Mouse (Mus musculus) mouse embryonic stem cell (cell line): Measurements from ENCODE around the gene Pck2.

Experiments
- in situ Hi-C, 2 experiments: fragments of 300-500 bp; cut with MboI; formaldehyde crosslinking; loops; 1 replicate in 1 of 2; 3 replicates in 1 of 2; pipeline ENCODE4 v1.14.3; 2019 to 2020; ENCODE audit warnings: low sequenced_read_pairs in 2 of 2, low pct_unique_long_range_greater_than_20kb in 1 of 2, mixed read lengths in 1 of 2; ENCODE audit not compliant: unreplicated experiment in 1 of 2

The Pck2 gene

DNA sequence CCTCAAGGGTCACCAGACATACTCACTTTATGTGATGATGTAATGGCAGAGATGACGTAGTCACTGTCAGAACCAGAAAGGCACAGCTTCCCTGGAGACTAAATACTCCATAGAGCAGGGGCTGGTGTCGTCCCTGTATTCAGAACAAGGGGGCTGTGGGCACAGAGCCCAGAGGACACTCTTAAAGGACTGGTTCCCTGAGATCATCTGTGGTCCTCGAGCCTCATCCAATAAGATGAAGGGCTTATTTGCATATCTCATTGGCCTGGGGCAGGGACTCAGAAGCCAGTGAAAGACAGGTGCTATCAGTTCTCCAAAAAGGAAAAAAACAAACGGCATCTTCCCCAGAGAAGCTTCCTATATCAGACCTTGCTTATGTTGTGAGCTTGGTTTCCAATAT lies 16.0 kb upstream of the Pck2 start:
- in situ Hi-C loops = no loop called here

DNA sequence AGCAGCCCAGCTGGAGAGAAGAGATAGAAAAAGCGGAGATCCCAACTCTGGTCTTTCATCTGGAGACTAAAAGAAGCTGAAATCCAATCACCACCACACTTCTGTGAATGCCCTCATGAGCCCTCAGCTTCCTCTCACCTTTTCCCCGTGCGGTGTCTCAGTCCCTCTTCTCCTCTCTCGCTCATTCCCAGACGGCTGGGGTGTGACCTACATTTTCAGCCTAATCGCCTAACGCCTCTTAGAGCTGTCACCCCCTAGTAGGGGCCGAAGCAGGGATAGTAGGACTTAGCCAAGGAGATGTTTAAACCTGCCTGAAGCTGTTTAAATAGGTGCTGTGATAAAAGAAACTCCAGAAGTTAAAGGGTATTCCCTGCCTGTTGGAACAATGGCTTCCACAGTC lies 15.3 kb upstream of the Pck2 start, which contains the start of gene Nrl:
Nrl (minus strand) TSS at position 197 of the 400 bp plus-strand sequence.
- in situ Hi-C loops = no loop called here

DNA sequence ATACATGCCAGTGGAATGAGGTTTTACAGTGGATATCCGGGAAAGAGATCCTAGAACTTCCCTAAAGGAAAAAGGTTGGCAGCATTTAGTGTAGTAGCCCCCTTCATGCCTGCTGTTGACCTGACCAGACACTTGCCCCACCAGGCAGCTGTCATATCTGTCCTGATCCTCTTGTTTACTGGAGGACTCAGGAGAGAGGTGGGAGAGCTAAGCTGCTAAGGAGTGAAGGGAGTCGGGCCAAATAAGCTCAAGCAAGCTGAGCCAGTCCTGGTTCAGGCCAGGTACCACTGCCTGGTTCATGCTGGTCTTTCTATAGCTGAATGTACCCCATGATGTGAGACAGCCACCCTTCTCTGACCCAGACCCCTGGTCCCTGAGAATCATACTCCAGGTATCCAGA lies 13.4 kb upstream of the Pck2 start:
- in situ Hi-C loops = no loop called here

DNA sequence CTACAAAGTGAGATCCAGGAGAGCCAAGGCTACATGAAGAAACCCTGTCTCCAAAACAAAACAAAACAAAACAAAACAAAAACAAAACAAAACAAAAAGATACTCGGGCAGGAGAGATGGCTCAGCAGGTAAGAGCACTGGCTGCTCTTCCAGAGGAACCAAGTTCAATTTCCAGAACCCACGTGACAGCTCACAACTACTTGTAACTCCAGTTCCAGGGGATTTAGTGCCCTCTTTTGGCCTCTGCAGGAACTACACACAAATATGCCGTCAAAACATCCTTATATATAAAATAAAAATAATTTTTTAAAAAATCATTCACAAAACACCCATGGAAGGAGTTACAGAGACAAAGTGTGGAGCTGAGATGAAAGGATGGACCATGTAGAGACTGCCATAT lies 12.1 kb upstream of the Pck2 start:
- in situ Hi-C loops = no loop called here

DNA sequence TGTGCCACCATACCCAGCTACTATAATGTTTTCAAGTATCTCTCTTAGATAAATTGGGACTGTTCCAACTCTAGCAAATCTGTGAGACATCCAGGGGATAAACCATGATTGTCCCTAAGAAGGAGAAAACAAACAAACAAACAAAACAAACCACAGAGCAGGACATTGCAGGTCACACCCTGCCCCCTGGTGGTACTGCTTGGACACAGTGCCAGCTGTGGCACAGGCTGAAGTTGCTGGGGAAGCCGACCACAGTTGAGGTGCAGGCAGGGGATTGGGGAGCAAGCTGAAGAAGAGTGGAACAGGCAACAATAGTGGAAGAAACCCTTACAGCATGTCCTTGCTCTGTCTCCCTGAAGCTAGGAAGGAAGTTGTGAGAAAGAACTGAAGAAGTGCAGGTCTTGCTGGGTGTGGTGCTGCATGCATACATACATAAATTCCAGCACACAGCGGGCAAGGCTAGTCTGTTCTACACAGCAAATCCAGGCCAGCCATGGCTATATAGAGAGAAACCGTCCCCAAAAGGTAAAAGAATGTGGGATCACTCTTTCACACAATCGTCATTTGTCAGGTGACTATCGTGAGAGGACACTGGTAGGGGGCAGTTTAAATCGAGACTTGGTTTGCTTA lies 3.8 kb upstream of the Pck2 start:
- in situ Hi-C loops = no loop called here

DNA sequence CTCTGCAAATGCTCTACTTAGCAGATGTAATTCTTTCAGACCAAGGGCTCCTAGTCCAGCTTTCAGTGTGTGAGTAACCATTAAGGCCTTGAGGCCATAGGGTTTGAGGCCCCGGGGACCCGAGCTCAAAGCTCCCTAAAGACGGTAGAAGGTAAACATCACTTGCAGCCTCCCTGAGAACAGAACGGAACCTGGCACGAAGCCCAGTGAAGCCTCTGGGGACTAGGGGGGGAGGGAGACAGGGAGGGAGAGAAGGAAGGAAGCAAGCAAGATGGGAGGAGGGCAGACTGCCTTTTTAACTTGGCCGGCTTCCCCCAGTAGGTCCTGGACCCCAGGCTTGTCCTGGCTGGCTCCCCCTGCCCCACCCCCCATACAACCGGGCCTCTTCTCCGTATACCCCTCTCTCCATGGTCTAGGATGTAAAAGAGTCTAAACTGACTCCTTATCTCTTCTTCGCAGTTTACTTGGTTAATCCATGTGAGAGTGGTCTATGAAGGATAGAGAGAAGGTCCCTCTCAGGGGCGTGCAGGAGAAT lies 788 bp downstream of the Pck2 start:
- in situ Hi-C loops = no loop called here

DNA sequence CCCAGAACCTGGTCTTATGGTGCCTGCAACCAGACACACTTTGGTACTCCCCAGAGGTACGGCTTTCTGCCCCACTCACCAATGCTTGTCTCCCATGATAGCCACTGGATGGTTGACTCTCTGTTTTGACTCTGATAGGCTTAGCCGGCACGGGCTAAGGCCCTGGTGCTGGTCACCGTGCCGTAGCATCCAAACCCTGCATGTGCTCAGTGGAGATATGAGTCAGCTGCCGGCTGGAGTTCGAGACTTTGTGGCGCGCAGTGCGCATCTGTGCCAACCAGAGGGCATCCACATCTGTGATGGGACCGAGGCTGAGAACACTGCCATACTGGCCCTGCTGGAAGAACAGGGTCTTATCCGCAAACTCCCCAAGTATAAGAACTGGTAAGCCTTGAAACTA lies 2.2 kb downstream of the Pck2 start:
- in situ Hi-C loops = no loop called here

DNA sequence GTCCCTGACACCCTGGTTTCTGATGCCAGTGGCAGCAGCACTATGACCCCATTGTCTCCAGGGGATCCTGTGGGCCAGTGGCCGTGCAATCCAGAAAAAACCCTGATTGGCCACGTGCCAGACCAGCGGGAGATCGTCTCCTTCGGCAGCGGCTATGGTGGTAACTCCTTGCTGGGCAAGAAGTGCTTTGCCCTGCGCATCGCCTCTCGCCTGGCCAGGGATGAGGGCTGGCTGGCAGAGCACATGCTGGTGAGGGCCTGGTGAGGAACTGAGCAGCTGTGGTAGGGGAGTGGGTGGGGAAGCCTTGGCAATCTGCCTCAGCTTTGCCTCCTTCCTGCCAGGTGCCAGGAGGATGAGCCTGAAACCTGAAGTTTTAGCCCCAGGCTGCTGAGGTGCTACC lies 4.3 kb downstream of the Pck2 start:
- in situ Hi-C loops = no loop called here

DNA sequence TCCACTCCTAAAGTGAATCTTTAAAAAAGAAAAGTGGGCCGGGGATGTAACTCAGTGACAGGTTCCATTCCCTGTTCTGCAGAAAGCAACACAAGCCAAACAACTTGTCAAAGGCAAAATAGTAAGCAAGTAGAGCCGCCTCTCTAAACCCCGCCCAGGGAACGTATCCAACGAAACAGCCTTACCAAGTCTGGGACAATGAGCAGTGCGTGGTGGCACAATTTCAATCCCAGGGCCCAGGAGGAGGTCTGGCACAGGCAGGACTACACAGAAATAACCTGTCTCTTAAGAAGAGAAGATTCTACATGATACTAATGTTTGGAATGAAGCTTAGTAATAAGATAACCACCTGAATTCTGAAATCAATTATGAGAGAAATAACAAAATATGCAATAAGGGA lies 10.1 kb downstream of the Pck2 start:
- in situ Hi-C loops = no loop called here

DNA sequence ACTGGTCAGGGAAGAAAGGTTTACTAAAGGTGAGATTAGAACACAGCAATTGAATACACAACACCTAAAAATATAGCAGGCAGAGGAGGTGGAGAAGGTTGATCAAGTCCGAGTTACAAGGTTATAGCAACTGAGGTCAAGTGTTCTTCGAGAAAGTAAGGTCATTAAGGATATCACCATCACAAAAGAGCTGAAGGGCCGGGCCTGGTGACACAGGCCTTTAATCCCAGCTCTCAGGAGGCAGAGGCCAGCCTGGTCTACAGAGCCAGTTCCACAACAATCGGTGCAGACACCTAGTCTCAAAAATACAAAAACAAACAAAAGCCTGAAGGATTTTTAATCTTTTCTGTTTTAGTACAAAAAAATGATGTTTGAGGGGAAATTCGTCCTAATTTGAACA lies 11.3 kb downstream of the Pck2 start:
- in situ Hi-C loops = no loop called here

DNA sequence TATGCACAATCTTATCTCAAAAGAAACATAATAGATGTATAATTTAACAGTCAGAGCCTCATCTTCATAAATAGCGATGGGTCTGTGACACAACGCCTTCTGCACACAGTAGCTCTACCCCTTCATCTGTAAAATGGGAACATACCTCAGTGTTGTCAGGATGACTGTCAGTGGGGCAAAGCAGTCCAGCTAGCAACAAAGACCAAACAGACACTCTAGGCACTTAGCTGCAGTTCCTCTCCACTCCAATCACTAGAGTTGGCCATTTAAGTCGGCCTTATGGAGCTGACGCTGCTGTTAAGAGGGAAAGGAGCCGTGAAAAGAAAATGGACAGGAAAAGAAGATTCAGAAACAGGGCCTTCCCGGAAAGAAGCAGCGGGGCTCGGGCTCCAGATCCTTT lies 11.7 kb downstream of the Pck2 start:
- in situ Hi-C loops = no loop called here

DNA sequence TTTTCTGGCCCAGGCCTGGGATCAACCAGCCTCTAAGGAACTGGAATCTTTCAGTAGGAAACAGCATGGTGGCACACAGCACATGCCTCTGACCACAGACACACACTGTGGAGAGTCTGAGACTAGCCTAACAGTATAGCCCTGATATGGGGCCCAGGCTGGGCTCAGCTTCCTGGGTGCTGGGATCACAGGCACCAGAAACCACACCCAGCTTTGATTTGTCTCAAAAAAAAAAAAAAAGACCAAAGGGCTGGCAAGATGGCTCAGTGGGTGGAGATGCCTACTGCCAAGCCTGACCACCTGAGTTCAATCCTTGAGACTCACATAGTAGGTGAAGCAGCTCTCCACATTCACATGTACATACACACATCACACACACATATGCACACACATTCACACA lies 14.6 kb downstream of the Pck2 start:
- in situ Hi-C loops = no loop called here

DNA sequence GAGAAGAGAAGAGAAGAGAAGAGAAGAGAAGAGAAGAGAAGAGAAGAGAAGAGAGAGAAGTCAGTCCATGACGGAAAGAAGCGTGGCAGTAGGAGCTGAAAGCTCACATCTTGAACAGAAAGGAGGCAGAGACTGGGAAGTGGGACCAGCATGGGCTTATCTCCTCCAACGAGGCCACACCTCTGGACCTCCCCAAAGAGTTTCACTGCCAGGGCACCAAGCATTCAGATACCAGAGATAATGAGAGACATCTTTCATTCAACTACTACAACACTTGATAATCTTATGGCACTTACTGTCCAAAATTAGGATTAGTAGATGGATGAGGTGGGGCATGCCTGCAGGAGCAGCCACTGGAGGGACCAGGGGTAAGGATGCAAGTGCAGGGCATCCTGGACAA lies 15.7 kb downstream of the Pck2 start:
- in situ Hi-C loops = no loop called here

DNA sequence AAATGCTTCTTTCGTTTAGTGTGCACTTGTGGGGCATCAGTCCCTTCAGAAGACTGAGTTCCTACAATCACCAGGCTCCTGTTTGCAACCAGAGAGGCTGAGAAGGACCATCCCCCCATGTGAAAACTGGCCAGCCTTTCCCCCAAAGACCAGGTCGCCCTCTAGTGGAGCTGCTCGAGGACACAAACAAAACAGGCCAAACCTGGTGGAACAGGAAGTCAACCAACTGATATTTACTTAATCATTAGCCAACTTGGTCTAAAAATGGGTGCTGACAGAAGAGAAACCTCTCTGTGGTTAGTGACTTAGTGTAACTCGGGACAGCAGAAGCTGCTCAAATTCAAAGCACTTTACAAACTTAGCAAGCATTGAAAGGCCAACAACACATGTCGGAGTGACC lies 16.9 kb downstream of the Pck2 start:
- in situ Hi-C loops = no loop called here

DNA sequence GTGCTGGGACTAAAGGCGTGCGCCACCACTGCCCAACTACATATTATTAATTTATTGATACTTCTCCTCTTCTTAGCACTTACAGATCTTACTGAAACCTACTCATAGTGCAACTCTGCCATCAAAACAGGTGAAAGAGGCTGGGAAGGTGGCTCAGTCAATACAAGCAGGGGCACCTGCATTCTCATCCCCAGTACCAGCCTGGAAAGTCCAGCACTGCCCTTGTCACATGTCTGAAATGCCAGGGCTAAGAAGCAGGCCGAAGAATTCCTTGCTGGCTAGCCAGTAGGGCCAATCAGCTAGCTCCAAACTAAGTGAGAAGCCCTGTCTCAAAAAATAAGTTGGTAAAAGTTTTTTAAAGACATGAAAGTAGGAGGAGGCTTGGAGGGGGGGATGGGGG lies 17.5 kb downstream of the Pck2 start:
- in situ Hi-C loops = no loop called here

DNA sequence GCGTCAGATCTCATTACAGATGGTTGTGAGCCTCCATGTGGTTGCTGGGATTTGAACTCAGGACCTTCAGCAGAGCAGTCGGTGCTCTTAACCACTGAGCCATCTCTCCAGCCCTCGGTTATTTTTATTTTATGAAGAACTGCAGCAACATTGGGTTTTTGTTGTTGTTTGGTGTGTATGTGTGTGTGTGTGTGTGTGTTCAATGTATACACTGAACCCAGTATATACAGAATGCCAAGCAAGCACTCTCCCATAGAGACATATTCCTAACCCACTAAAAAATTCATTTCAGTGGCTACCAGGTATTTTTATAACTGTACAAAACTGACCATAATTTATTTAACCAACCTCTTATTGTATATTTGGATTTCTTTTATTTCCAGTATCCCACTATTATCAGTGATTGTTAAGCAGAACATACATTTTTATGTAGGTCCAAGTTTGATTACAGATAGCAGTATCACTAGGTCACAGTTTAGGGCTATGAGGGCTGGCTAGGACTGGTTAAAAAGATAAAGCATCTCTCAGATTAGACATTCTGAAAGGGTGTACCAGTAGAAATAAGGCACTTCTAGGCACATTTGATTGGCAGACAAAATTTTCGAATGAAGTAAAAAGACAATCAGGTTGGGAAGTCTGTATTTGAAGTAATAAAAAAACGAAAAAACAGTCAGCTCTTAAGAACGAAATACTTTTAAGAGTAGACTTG lies 18.8 kb downstream of the Pck2 start:
- in situ Hi-C loops = no loop called here

DNA sequence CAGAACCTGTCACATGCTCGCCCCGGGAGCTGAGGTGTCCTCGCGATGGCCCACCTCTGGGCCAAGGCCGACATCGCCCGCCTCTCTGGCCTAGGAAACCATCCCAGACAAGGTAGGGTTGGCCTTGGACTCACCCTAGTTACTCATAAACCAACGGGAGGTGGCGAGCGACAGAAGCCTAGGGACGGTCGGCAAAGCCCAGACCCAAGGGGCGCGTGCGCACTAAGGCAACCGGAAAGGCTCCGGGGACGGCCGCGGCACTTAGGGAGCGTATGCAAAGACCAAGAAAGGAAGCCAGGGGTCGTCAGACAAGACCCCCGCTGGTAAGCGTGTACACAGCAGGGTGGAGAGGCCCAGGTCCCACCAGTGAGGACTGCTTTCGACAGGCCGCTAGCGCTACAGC lies 19.7 kb downstream of the Pck2 start, which contains the start of gene Dcaf11:
Dcaf11 (plus strand) TSS at position 208 of the 403 bp plus-strand sequence.
- in situ Hi-C loops = no loop called here

DNA sequence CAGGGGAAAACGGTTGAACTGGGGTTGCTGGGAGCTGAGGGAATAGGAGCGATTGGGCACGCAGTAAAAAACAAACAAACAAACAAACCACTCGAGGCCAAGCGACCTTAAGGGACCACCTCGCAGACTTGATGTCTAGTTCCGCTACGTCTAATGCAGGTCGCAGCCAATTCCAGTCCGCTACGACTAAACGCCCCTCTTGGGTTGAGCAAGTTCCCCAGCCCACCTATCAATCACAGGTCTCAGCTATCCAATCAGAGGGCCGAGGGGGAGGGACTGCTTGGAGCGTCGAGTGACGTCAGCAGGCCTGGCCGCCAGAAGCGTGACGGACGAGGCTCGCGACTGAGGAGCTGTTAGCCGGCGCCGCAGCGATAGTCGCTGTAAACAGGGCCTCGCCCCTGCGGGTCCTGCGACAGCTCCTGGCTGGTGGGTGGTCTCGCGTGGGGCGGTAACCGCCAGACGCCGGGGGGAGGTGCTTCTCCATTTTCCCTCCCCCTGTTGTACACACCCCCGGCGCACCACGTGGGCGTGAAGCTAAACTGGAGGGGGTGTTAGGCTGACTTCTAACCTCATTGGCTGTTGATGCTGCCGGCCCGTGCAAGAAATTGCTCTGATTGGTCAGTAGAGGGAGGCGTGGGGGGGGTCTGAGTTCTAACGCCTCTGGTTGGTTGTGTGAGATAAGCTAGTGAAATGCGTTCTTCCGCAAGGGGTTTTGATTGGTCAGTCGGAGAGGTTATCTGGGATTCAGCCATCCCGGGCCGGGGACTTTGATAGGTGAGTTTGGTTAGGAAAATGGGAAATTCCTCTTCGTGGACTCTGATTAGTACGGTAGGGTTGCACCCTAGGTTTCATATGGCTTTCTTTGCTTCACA lies 20.4 kb downstream of the Pck2 start, which contains the start of gene A730061H03Rik:
A730061H03Rik (minus strand) TSS at position 205 of the 872 bp plus-strand sequence.
- in situ Hi-C loops = no loop called here

DNA sequence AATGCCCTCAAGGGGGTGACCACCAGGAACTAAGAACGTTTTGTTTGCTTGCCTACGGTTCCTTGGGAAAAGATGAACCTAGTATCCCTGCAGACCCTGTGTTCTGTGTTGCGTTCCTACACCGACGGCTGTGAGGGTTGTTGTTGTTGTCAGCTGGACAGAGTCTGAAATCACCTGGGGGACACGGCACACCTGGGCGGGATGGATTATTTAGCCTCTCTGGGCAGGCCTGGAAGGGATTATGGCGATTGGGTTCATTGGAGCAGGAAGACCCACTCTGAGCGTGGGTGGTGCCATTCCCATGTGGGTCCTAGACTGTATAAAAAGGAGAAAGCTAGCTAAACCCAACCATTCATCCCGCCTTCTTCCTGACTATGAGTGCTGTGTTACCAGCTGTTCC lies 21.8 kb downstream of the Pck2 start:
- in situ Hi-C loops = no loop called here
